Mouse (Mus musculus) kidney, postnatal 36 days (tissue): ENCODE measurements at regions not wholly inside any gene's neighbourhood (a gene's known extent, or its start where the extent isn't known, plus 50 kb on each side); places are given as distances from the start of the nearest gene placed in this dataset.

Experiments
- DNase-seq, 2 experiments: peaks; one replicate each; pipeline ENCODE4 v3.0.0; 2021 to 2022; ENCODE audit warnings: mixed read lengths in 2 of 2

DNA sequence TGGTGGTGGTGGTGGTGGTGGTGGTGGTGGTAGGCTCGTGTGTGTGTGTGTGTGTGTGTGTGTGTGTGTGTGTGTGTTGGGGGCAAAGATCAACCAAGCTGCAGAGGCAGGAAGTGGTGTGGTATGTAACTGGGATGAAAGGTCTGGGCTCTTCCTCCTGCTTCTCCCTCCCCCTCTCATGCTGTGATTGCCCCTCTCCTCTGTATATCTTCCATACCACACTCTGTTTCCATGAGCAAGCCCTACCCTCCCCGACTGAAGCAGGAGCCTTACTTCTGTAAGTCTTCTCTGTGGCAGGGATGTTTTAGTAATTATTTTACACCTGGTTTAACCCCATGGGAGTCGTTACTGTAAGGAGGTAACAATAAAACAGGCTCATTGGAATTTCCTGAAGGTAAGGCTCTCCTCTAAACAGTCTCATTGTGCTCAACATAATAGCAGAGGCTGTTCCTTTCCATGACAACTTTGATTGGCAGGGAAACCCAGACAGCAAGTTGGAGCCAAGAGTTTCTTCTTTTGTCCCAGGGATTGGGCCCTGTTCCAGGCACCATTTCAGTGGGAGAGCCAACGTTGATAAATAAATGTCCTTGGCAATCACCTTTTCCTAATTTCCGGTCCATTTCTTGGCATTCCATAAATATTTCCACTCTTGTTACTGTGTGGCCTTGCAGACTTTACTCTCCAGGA is 90.2 kb upstream of the Auts2 start:
- peak in 1 of 2 experiments; percentile 15 for DNase-seq

DNA sequence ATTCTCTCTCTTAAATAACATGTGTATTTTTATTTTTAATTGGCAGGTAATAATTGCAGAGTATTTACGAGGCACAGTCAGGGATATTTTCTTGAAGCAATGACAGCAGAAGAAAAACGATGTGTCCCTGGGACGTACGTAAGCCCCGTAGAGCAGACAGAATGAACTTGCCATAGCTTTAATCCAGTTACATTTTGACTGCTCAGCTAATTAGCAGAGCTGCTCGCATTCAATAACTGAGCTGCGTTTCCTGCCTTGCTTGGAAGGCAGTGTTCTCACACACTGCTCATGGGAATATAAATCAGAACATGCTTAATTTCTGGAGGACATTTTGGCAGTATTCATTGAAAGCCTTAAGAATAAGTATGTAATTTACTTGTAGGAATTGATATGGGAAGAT is 78.6 kb upstream of the Auts2 start:
- DNase-seq: no peak

DNA sequence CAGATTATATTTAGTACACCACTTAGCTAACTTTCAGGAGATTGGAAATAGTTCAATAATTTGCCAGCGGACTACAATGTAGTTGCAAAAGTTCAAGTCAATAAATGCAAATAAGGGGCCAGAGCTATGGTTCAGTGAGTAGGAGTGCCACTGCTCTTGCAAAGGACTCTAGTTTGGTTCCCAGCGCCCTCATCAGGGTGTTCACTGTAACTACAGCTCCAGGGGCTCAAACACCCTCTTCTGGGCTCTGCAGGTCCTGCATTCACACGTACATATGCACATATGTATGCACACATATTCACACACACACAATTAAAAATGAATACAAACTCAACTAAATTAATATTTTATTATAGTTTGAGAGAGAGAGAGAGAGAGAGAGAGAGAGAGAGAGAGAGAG is 74.1 kb upstream of the Auts2 start:
- no peak for DNase-seq

DNA sequence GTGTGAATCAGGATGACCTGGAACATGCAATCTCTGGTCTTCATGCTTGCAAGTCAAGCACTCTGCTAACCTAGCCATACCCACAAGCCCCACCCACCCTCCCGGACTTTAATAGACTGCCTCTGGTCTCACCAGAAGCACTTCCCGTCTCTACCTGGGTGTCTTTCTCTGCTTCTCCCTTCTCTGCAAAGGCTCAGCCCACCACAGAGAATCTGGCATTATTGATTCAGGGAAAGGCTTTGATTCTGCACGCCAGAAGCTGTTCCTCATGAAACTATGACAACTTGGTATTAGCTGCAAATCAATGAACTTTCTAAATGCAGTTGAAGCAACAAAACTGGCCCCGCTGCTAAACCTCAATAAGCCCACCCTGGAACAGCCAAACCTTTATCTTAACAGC is 66.1 kb upstream of the Auts2 start:
- no peak for DNase-seq

DNA sequence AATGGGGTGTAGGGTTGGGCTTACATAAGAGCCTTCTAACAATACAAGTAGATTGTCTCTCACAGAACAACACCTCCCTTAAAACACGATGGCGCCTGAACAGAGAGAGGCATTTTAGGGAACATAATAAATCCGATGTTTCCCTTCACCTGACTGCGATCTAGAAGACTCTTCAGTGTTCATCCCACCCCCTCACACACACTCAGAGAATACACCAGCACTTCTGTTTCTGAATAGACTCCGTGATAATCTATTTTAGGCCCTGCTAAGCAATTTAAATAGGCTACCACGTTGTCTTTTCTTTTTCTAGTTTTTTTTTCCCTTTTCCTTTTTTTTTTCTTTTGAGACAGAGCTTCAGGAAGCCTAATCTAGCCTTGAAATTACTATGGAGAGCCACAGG is 63.1 kb upstream of the Auts2 start:
- DNase-seq: no peak

DNA sequence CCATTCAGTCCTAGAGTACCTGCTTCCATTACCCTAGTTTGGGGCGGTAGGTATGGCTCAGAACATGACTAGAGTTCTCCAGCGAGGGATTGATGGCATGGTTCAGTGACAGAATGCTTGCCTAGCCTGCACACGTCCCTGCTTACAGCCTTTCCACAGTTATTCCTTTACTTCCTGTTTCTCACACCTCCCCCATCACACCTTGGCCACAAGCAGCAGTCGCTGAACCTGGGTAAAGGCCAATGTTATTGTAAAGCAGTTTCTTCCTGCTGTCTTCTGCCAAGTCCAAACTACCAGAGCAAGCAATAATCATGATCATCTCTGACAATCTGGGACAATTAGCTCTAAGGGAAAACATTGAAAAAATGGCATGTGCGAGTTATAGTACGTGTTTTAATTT is 51.7 kb upstream of the Auts2 start:
- DNase-seq: no peak
